Mouse (Mus musculus): ENCODE results near the gene Ppat. TPM values are rescaled to one million over a fixed set of nuclear protein-coding genes. Genes with fewer than 3 reads are reported as not detected.

Ppat gene
- polyA plus RNA-seq, 1 experiment from 2014 or later: 30.7 TPM

Other genes with a start within 250 kb of the Ppat start
- 14.2 and 18.3 TPM in 2 replicates for gene Aasdh, start 46.1 kb downstream of the Ppat start, polyA plus RNA-seq (2015; fragmentation: Nextera tagmentation; extraction: Ambion mirVana)
- gene Paics, start 271 bp downstream of the Ppat start, polyA plus RNA-seq (2015; fragmentation: Nextera tagmentation; extraction: Ambion mirVana): 193 and 208 TPM in 2 replicates
- gene Srp72, start 23.1 kb upstream of the Ppat start, polyA plus RNA-seq (2015; fragmentation: Nextera tagmentation; extraction: Ambion mirVana): 79.6 and 84.8 TPM in 2 replicates
- gene Arl9, start 52.5 kb upstream of the Ppat start, polyA plus RNA-seq (2015; fragmentation: Nextera tagmentation; extraction: Ambion mirVana): 0.29 TPM in 1 of 2 replicates, not detected in the other
- gene Thegl, start 64.4 kb upstream of the Ppat start, polyA plus RNA-seq (2015; fragmentation: Nextera tagmentation; extraction: Ambion mirVana): 0.49 and 0.72 TPM in 2 replicates
- 3.5 and 3.8 TPM in 2 replicates for gene Hopx, start 163.5 kb upstream of the Ppat start, polyA plus RNA-seq (2015; fragmentation: Nextera tagmentation; extraction: Ambion mirVana)

Data from intestine, embryonic 15.5 days (tissue).